Mouse (Mus musculus): Measurements from ENCODE around the gene Pls3.
"Not testable (repeated sequence)": the region's sequence is repeated elsewhere in the genome, so short reads cannot be mapped to it uniquely, and the experiment has no call there.

Pls3 gene

GRCm38 (mm10) chrX:75777461-75777860 is 97.5 kb downstream of the Pls3 start:
- no peak for DNase-seq (ENCODE audit: low read depth, low spot score)

DNA sequence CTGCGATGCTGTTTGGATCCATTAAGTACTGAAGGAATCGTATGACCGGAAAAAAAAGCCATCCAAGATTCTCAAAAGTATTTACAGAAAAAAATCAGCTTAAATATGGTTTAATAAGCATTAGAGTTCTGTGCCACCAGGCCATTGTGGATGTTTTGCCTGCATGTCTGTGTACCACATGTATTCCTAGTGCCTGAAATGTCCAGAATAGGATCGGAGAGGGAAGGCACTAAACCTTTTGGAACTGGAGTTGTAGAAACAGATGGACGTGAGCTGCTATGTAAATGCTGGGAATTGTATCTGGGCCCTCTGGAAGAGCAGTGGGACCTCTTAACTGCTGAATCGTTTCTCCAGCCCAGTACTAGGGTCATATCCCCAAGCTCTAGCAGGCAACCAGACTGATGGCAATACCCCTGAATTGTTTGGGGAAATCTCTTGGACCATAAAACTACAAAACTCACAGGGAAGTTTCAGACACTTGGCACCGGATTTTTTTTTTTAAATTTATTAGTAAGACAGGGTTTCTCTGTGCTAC is 110.1 kb downstream of the Pls3 start:
- DNase-seq (ENCODE audit: low read depth, low spot score) = no peak

DNA sequence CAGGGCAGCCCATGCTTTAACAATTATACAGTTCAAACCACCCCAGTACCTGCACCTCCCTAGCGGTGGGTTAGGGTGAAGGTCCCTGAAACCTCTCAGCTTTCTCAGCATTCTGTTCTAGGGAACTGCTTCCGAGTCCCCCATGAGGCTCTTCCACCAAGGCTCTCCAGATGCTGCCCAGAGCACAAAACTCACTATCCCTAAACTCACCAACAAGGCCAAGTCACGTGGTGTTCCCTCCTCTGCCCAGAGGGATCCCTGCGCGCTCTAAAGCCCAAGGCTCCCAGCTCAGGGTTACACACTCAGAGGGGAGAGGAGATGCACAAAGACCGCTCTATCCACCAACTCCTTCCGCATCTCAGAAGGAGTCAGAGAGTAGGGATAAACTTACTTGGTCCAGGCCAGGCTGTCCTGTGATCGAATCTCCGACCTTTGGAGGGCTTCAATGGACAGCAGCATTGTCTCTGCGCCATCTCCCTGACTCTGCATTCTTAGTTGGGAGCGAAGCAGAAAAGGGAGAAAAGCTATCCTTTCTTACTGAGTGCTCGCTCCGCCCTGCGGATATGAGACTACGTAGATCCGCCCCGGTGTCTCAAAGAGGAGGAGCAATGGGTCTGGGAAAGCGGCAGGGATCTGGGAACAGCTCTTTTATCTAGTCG is 110.7 kb downstream of the Pls3 start:
- peak; percentile 32 for DNase-seq (ENCODE audit: low read depth, low spot score)

DNA sequence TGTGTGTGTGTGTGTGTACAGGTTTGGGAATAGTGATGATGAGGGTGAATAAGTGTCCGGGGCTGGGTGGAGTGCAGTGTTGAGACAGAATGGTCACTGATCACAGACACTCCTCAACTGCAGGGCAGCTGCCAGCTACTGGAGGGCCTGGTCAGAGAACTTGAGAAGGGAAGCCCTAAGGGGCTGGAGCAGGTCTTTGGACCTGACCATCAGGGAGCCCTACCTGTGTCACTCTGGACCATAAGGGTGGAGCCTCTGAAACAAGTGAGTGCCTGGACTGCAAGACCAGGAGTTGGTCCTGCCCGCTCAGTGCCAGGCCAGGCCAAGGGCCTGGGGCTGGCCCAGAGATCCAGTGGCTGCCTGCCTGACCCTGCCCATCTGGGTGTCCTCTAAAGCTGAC is 115.5 kb downstream of the Pls3 start:
- DNase-seq (ENCODE audit: low read depth, low spot score) = not testable (repeated sequence)

DNA sequence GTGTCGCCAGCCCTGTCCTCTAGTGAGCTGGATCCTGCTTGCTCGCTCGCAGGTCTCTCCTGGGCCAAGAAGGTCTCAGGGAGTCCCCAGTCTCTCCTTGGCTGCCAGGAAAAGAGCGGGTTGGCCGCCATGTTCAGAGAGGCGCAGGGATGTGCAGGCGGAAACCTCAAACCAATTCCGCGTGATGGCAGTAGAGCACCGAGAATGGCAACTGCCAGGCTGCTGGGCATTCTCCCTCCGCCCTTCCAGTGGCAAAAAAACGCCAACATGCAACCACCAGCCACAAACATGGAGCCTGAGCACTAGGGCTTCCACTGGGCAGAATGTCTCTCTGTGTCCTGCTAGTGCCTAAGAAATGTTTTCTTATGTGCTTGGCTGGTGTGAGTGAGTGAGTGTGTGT is 115.9 kb downstream of the Pls3 start:
- DNase-seq (ENCODE audit: low read depth, low spot score) = not testable (repeated sequence)

DNA sequence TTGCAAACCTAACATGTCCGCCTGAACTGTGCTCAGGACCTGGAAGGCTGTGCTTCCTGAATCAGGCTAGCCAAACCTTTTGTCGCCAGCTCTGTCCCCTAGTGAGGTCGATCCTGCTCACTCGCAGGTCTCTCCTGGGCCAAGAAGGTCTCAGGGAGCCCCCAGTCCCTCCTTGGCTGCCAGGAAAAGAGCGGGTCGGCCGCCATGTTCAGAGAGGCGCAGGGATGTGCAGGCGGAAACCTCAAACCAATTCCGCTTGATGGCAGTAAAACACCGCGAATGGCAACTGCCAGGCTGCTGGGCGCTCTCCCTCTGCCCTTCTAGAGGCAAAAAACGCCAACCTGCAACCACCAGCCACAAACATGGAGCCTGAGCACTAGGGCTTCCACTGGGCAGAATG is 117.0 kb downstream of the Pls3 start:
- not testable (repeated sequence) for DNase-seq (ENCODE audit: low read depth, low spot score)

- not testable (repeated sequence) for DNase-seq (ENCODE audit: low read depth, low spot score)
Observed at GRCm38 (mm10) chrX:75754531-75754930, 120.5 kb downstream of the Pls3 start.

GRCm38 (mm10) chrX:75750126-75750725 is 124.8 kb downstream of the Pls3 start:
- DNase-seq (ENCODE audit: low read depth, low spot score) = not testable (repeated sequence)

GRCm38 (mm10) chrX:75749312-75749711 is 125.7 kb downstream of the Pls3 start:
- not testable (repeated sequence) for DNase-seq (ENCODE audit: low read depth, low spot score)

DNA sequence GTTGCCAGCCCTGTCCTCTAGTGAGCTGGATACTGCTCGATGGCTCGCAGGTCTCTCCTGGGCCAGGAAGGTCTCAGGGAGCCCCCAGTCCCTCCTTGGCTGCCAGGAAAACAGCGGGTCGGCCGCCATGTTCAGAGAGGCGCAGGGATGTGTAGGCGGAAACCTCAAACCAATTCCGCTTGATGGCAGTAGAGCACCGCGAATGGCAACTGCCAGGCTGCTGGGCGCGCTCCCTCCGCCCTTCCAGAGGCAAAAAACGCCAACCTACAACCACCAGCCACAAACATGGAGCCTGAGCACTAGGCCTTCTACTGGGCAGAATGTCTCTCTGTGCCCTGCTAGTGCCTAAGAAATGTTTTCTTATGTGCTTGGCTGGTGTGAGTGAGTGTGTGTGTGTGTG is 130.5 kb downstream of the Pls3 start:
- DNase-seq (ENCODE audit: low read depth, low spot score) = not testable (repeated sequence)

DNA sequence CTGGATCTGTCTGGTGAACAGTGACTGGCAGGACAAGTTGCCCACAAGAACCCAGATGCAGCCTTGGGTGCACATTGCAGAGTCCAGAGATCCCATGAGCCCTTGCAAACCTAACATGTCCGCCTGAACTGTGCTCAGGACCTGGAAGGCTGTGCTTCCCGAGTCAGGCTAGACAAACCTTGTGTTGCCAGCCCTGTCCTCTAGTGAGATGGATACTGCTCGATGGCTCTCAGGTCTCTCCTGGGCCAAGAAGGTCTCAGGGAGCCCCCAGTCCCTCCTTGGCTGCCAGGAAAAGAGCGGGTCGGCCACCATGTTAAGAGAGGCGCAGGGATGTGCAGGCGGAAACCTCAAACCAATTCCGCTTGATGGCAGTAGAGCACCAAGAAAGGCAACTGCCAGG is 135.5 kb downstream of the Pls3 start:
- DNase-seq (ENCODE audit: low read depth, low spot score) = not testable (repeated sequence)

Data from skeletal muscle tissue, adult 2 months (tissue).